Mouse (Mus musculus) right cerebral cortex, postnatal 10 days (tissue): ENCODE results near the gene Med13l.

ENCODE experiments used
- DNase-seq, 2 experiments: peaks; one replicate each; pipeline ENCODE4 v3.0.0; 2021; ENCODE audit warnings: low spot score in 2 of 2

Gene Med13l

GRCm38 (mm10) chr5:118789226-118789625 is 228.7 kb downstream of the Med13l start:
- no peak for DNase-seq

GRCm38 (mm10) chr5:118789776-118790175 is 229.3 kb downstream of the Med13l start:
- DNase-seq: no peak

- DNase-seq: no peak
Measured at GRCm38 (mm10) chr5:118797811-118798210, 237.3 kb downstream of the Med13l start.

GRCm38 (mm10) chr5:118801592-118801991 is 241.1 kb downstream of the Med13l start:
- no peak for DNase-seq

- DNase-seq: no peak
Measured at GRCm38 (mm10) chr5:118802036-118802435, 241.6 kb downstream of the Med13l start.

GRCm38 (mm10) chr5:118808946-118809345 is 248.5 kb downstream of the Med13l start:
- no peak for DNase-seq

- no peak for DNase-seq
Measured at GRCm38 (mm10) chr5:118809588-118809987, 249.1 kb downstream of the Med13l start.

GRCm38 (mm10) chr5:118811690-118812089 is 251.2 kb downstream of the Med13l start:
- no peak for DNase-seq

GRCm38 (mm10) chr5:118812421-118812820 is 251.9 kb downstream of the Med13l start:
- no peak for DNase-seq

- no peak for DNase-seq
Measured at GRCm38 (mm10) chr5:118812947-118813401, 252.5 kb downstream of the Med13l start.

GRCm38 (mm10) chr5:118814052-118814451 is 253.6 kb downstream of the Med13l start:
- DNase-seq: no peak
